Mouse (Mus musculus): ENCODE measurements around the gene Klf13. TPM values are rescaled to one million over a fixed set of nuclear protein-coding genes. Genes with fewer than 3 reads are reported as not detected.

The Klf13 gene
- total RNA-seq, 2 experiments from 2014 or later = 16.7 to 29.4 TPM

GRCm38 (mm10) chr7:63930766-63931165, 7.9 kb downstream of the Klf13 start:
- ATAC-seq (replicated peaks; ENCODE audit: low FRiP score, poor library complexity, severe bottlenecking) = no peak

- ATAC-seq (replicated peaks; ENCODE audit: low FRiP score, poor library complexity, severe bottlenecking) = no peak
Measured at GRCm38 (mm10) chr7:63930132-63930531, 8.6 kb downstream of the Klf13 start.

GRCm38 (mm10) chr7:63929080-63929479, 9.6 kb downstream of the Klf13 start:
- ATAC-seq (replicated peaks; ENCODE audit: low FRiP score, poor library complexity, severe bottlenecking) = peak; percentile 19; the same call in 1 of the 2 replicates

GRCm38 (mm10) chr7:63927121-63927520, 11.6 kb downstream of the Klf13 start:
- no peak for ATAC-seq (replicated peaks; ENCODE audit: low FRiP score, poor library complexity, severe bottlenecking)

DNA sequence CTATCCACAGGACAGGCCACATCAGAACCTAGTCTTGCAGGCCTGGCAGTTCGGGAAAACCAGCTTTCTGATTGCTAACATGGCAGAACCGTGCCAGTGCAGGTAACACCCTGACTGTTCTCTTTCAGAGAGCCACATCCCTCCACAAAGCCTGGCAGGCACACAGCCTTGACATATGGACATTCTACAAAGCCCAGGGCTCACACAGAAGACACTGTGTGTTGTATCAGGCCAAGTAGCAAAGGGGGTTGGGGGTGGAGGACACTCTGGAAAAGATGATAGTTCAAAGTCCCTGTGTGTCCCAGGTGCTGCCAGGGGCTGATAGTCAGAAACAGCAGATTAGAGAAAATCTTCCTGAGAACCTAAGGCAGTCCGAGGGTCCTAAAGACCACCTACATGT, 12.2 kb downstream of the Klf13 start:
- ATAC-seq (replicated peaks; ENCODE audit: low FRiP score, poor library complexity, severe bottlenecking) = no peak

- peak; percentile 55 for ATAC-seq (replicated peaks; ENCODE audit: low FRiP score, poor library complexity, severe bottlenecking)
Measured at GRCm38 (mm10) chr7:63925413-63926360, 13.0 kb downstream of the Klf13 start.

- no peak for ATAC-seq (replicated peaks; ENCODE audit: low FRiP score, poor library complexity, severe bottlenecking)
Measured at GRCm38 (mm10) chr7:63924747-63925412, 13.8 kb downstream of the Klf13 start.

- no peak for ATAC-seq (replicated peaks; ENCODE audit: low FRiP score, poor library complexity, severe bottlenecking)
Measured at GRCm38 (mm10) chr7:63924151-63924550, 14.6 kb downstream of the Klf13 start.

DNA sequence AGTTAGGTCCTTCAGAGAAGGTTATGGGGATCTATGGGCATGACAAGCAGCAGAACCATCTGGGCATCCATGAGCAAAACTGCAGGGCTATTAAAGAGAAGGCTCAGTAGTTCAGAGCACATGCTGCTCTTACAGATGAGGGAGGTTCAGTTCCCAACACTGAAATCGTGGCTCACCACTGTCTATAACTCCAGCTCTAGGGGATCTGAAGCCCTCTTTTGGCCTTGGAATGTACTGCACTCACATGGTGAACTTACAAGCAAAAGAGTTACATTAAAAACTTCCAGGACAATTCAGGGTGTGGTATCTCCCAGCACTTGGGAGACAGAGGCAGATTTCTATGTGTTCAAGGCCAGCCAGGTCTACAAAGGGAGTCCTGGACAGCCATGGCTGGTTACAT, 15.7 kb downstream of the Klf13 start:
- ATAC-seq (replicated peaks; ENCODE audit: low FRiP score, poor library complexity, severe bottlenecking) = no peak

- no peak for ATAC-seq (replicated peaks; ENCODE audit: low FRiP score, poor library complexity, severe bottlenecking)
Measured at GRCm38 (mm10) chr7:63922571-63922970, 16.1 kb downstream of the Klf13 start.

DNA sequence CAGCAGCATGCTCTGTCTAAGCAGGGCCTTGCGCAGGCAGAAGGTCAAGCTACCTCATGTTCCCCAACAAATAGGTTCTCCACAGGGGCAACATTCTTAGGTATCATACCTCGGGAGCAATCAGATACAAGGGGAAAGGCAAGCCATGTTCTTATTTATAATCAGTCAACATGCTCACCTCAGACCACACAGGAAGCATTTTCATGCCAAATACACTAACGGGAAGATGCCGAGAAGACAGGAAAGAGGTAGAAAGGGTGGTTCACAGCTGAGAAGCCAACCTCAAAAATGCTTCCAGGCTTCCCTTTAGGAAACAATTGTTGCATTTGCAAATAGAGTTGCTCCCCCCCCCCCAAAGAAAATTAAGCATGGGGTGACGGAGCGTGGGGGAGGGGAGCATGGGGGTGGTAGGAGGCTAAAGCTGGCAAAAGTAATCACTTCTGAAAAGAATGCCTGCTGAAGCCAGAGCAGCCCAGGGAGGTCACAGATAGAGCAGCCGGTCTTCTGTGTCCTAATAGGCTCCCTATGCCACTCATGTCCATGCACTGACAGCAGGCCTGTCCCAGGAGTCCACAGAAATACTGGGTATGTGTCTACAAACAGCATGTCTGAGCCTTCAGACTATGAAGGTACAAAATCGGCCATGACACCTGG, 16.7 kb downstream of the Klf13 start:
- no peak for ATAC-seq (replicated peaks; ENCODE audit: low FRiP score, poor library complexity, severe bottlenecking)

DNA sequence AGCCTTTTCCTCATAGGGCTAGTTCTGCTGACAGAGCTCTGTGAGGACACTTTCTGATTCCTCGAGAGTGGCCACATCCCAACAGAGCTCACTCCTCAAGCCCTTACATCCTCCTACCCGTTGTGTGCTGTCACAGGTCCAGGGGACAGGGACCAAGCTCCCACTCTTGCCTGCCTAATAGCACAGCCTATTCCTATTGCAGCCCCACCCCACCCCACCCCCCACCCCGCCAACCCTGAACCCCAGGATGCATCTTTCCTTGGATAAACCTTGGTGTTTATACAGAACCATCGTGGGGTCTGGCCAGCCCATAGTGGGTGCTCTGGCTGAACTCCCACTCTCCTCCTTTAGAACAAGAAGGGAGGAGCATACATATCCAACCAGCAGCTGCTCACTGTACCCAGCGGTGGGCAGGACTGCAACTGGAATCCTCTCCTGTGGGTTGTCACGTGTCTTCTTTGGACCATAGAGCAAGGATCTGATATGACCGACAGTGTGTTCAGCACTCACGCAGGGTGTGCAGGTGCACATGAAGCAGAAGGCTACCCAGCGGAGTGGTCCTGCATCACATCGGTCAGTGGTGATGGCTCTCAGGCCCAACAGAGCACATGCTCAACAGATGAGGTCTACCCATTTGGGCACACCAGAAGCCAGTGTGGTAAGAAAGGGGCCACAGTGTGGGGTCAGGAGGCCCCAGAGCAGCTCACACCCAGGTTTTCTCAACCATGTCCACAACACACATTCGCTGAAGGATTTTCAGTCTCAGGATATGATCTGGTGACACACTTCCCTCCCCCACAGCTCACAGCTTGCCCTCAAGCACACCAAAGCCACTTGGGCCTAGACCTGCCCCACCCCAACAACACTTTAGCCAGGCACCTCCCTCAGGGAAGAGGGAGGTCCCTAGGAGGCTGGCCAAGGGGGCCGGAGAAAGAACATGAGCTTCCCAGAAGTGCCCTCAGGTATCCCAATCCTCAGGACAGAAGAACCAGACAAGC, 19.6 kb downstream of the Klf13 start:
- no peak for ATAC-seq (replicated peaks; ENCODE audit: low FRiP score, poor library complexity, severe bottlenecking)

DNA sequence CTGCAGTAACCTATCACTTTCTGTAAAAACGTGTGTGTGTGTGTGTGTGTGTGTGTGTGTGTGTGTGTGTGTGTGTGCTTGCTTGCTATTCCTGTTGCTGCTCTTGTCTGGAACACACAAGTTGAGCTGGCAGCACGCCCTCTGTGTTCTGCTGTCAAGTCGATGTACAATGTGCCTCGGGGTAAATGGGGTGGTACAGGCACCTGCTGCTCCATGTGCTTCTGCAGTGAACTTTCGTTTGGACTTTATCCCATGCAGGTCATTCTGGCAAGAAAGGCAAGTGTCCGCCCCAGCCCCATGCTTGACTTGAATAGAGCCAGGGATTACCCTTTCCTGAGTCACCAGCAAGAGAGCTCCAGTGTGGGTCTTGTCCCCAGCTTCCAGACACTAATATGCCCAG, 21.0 kb downstream of the Klf13 start:
- ATAC-seq (replicated peaks; ENCODE audit: low FRiP score, poor library complexity, severe bottlenecking) = no peak

- no peak for ATAC-seq (replicated peaks; ENCODE audit: low FRiP score, poor library complexity, severe bottlenecking)
Measured at GRCm38 (mm10) chr7:63916268-63916907, 22.3 kb downstream of the Klf13 start, which contains the start of gene E030018B13Rik. Gene E030018B13Rik (plus strand): TSS chr7:63916857.

- no peak for ATAC-seq (replicated peaks; ENCODE audit: low FRiP score, poor library complexity, severe bottlenecking)
Measured at GRCm38 (mm10) chr7:63914891-63915290, 23.8 kb downstream of the Klf13 start.

DNA sequence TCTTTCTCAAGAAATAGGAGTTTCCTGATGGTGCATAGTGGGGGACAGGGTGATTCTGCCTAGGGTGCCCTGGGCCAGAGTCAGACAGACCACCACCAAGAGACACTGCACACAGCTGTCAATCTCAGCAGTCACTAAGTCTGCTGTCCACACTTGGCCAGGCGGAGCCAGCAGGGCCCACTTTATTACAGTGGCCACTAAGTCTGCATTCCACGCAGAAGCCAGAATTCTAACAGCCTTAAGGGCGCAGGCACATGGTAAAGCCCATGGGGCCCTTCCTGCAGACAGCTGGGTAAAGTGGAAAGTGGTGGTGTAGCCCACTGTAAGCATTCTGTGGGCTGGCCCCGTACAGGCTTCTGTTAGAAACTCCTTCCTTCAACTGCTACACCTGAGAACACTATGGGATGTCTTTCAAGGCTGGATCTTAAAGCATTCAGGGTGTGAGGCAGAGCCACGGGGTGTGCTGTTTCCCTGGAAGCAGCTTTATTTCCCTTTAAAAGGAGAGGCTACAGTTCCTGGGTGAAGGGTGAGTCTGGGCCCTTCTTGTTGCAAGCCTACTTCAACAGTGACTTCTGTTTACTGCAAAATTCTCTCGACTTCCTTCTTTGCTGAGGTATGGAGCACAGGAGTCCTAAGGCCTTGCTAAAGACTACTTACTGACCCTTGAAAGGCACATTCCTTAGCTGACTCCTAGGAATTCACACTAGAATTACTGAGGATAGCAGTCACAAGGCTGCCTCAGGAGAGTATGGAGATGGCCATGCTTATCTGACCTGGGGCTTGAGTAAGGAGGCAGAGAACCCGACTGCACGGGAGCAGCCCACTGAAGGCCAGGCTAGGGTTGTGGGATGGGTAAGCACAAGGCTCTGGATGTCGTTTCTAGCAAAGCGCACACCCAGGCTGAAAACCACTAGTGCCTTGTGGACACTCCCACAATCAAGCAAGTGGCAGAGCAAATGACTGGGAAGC, 24.7 kb downstream of the Klf13 start:
- no peak for ATAC-seq (replicated peaks; ENCODE audit: low FRiP score, poor library complexity, severe bottlenecking)

DNA sequence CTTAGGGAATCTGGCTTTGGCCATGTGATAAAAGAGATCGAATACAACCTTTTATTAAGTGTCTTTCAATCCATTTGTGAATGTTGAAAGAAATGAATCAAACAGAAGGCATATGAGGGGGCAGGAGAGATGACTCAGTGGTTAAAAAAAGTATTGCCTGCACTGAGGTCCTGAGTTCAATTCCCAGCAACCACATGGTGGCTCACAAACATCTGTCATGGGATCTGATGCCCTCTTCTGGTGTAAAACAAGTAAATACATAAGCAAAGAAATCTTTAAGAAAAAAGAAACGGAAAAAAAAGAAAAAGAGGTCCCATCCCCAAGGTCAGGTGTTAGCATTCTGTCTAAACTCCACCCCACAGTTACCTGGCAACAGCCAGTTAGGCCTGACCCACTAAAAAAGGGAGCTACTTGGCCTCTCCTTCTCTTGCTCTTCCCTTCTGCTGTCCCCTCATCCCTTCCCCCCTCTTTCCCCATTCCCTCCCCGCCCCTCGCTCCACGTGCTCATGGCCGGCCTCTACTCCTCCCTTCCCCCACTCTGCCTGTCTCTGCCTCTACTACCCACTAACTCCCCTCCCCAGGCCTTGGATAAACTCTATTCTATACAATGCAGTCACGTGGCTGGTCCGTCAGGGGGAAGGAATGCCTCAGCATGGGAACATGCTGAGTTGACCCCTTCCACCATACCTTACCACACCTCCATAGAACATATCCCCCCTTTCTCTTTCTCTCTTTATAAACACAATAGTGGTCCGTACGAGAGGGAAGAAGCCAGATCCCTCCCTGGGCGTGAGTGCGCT, 25.6 kb downstream of the Klf13 start:
- no peak for ATAC-seq (replicated peaks; ENCODE audit: low FRiP score, poor library complexity, severe bottlenecking)
